8 mouse cellular contexts compared by ENCODE assay signal in genomic region chr16:91729066-91729482, GRCm38 (mm10). TPM values are rescaled to one million over a fixed set of nuclear protein-coding genes. Genes with fewer than 3 reads are reported as not detected.
DNase-seq lines count a peak whose midpoint lies in the region; ATAC-seq and TF ChIP-seq lines count a peak whose summit lies in the region.

Itsn1 (plus strand) TSS chr16:91729281.

- TF ChIP-seq CTCF in ES-Bruce4 (IDR thresholded peaks at IDR 0.05; ENCODE audit: low read depth, low read length), result no peak
- TF ChIP-seq CTCF in lung, adult 2 months (IDR thresholded peaks at IDR 0.05; ENCODE audit: insufficient read depth, low read length), result no peak

- H3K9me3 ChIP-seq in ES-Bruce4 (replicated peaks; ENCODE audit: control insufficient read depth, insufficient read depth, low read length, poor library complexity, severe bottlenecking), result no peaks in the 10 kb centered on the region
- H3K9me3 ChIP-seq in forebrain, embryonic 14.5 days (replicated peaks; ENCODE audit: control insufficient read depth, low read length), result no peaks in the 10 kb centered on the region

- peak; percentile 95 for ATAC-seq in forebrain, embryonic 14.5 days
- ATAC-seq in neutrophil, adult 5-6 weeks (ENCODE audit: extremely low read depth, insufficient number of reproducible peaks, low FRiP score, poor library complexity, severe bottlenecking), result peak; percentile 74

- DNase-seq in cerebellum, adult 11 months, result peak; percentile 99
- DNase-seq in forebrain, embryonic 14.5 days (ENCODE audit: low spot score), result peak; percentile 99
- DNase-seq in heart, postnatal 14 days, result peak; percentile 97 to 98
- DNase-seq in layer of hippocampus, adult 18-20 months (ENCODE audit: low spot score in 2 of 2), result peak; percentile 97 to 99
- peak; percentile 99 for DNase-seq in lung, adult 2 months
- DNase-seq in thymus, adult 18-20 months, result peak; percentile 96 to 98

- WGBS in forebrain, embryonic 14.5 days, result 0% methylated on average over 33 of the region's 33 CpGs
- under 1% methylated on average over 33 of the region's 33 CpGs for WGBS in lung, adult 2 months

- peaks cover 3% of the 10 kb centered on the region; the same call in 1 of the 2 replicates for H3K36me3 ChIP-seq in ES-Bruce4 (ENCODE audit: control insufficient read depth, insufficient read depth, low read length, poor library complexity, severe bottlenecking)
- H3K36me3 ChIP-seq in forebrain, embryonic 14.5 days (ENCODE audit: control insufficient read depth, insufficient read depth, low read length), result peaks cover 4% of the 10 kb centered on the region; the same call in 1 of the 2 replicates

- peak within 1 kb of the TSS; percentile 94 for H3K9ac ChIP-seq in ES-Bruce4 (ENCODE audit: low read depth, poor library complexity, severe bottlenecking)
- H3K9ac ChIP-seq in forebrain, embryonic 14.5 days (ENCODE audit: low read length), result peak within 1 kb of the TSS; percentile 91

- TF ChIP-seq EP300 in ES-Bruce4 (IDR thresholded peaks at IDR 0.05; ENCODE audit: insufficient read depth, low read depth, low read length), result 0 out of 2 replicates have a peak, but pooled peaks have one; percentile 25

- H3K4me1 ChIP-seq in ES-Bruce4 (ENCODE audit: control insufficient read depth, insufficient read depth, low read length), result peaks cover 1% of the 10 kb centered on the region
- H3K4me1 ChIP-seq in forebrain, embryonic 14.5 days (ENCODE audit: control insufficient read depth, insufficient read depth, low read length), result peaks cover 17% of the 10 kb centered on the region
- peaks cover 6% of the 10 kb centered on the region; the same call in 1 of the 2 replicates for H3K4me1 ChIP-seq in lung, adult 2 months (ENCODE audit: control insufficient read depth, insufficient read depth, low read length)

- H3K27ac ChIP-seq in ES-Bruce4 (ENCODE audit: insufficient read depth, low read length), result peak within 1 kb of the TSS; percentile 63
- peak within 1 kb of the TSS; percentile 97 for H3K27ac ChIP-seq in forebrain, embryonic 14.5 days (ENCODE audit: low read depth, low read length)

- H3K4me3 ChIP-seq in ES-Bruce4 (ENCODE audit: low read depth, low read length), result peak within 1 kb of the TSS; percentile 95
- H3K4me3 ChIP-seq in forebrain, embryonic 14.5 days (ENCODE audit: low read depth, low read length), result peak within 1 kb of the TSS; percentile 93
- peak within 1 kb of the TSS; percentile 81 for H3K4me3 ChIP-seq in lung, adult 2 months (replicated peaks; ENCODE audit: extremely low read depth, low read depth, low read length)

- H3K4me2 ChIP-seq in forebrain, embryonic 14.5 days (ENCODE audit: low read length), result peak within 1 kb of the TSS; percentile 63

- no peaks in the 10 kb centered on the region for H3K27me3 ChIP-seq in ES-Bruce4 (ENCODE audit: control insufficient read depth, insufficient read depth, low read length, poor library complexity, severe bottlenecking)
- no peaks in the 10 kb centered on the region for H3K27me3 ChIP-seq in forebrain, embryonic 14.5 days (replicated peaks; ENCODE audit: control insufficient read depth, insufficient read depth, low read length)

- TF ChIP-seq POLR2A in ES-Bruce4 (IDR thresholded peaks at IDR 0.05; ENCODE audit: insufficient read depth, low read length), result peak; percentile 89
- TF ChIP-seq POLR2A in lung, adult 2 months (IDR thresholded peaks at IDR 0.05; ENCODE audit: borderline replicate concordance, extremely low read depth, low read depth, low read length), result peak; percentile 87; the same call in 1 of the 2 replicates

- intact Hi-C loops in heart, postnatal 14 days (cut with DNase I), result loop anchor here (5.0 to 10.0 kb wide), 2 partner anchors 37 to 576 kb away; partner anchors contain the start of gene Smim11

RNA-seq across cellular contexts. Expression of gene Itsn1, which starts in this region (rescaled TPM):
- 84.6 and 85.7 TPM in 2 replicates for polyA plus RNA-seq in ES-Bruce4 (2011; ENCODE audit: insufficient read depth, insufficient read length, low read depth, missing spikeins)
- 54.2 and 63.7 TPM in 2 replicates for polyA plus RNA-seq in forebrain, embryonic 14.5 days (2014; fragmentation: Nextera tagmentation; extraction: Ambion mirVana)
- total RNA-seq in heart, postnatal 14 days (2021), result 10 to 100 TPM; 40.5 to 53.6 TPM
- 100 to 1,000 TPM; 151 to 158 TPM for total RNA-seq in layer of hippocampus, adult 18-20 months (2021)
- polyA plus RNA-seq in lung, adult 2 months (2012; rRNA removed), result 18.4 and 43.7 TPM in 2 replicates
- total RNA-seq in neutrophil, adult 5-6 weeks (2017), result 20.7 and 27.0 TPM in 2 replicates

Comparison
In these comparisons a context has a peak if more than half of its experiments do, and no peak if none do; other contexts are left out.
1. Peak in every context shown above with its lines: DNase-seq, ATAC-seq, H3K4me3 ChIP-seq and H3K27ac ChIP-seq.